Mouse (Mus musculus) bone marrow macrophage, adult 2 months (primary cell): ENCODE measurements around the gene Rere.

ENCODE experiments used
- CTCF ChIP-seq: IDR thresholded peaks from 2 replicates; pipeline ENCODE4 v1.5.1; 2012; ENCODE audit warnings: low read depth, mild to moderate bottlenecking, low read length, moderate library complexity
- POLR2A ChIP-seq: IDR thresholded peaks from 2 replicates; pipeline ENCODE4 v1.6.1; 2012; ENCODE audit warnings: mild to moderate bottlenecking, low read depth, low read length, borderline replicate concordance

DNA sequence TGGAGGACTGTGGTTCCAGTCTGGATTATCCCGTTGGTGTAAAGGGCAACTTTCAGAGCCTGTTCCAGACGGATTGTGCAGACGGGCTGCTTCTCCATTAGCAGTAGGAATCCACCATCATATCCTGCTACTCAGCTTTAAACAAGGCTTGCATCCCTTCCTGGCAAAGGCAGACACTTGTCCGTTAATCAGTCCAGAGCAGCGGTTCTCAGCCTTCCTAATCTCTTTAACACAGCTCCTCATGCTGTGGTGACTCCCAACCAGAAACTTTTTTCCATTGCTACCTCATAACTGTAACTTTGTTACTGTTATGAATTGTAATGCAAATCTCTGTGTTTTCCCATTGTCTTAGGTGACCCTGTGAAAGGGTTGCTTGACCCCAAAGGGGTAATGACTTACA is 367.9 kb downstream of the Rere start:
- TF ChIP-seq CTCF (no peak), POLR2A (no peak)
